Mouse (Mus musculus): ENCODE measurements around the gene Gpm6a. TPM values are rescaled to one million over a fixed set of nuclear protein-coding genes. Genes with fewer than 3 reads are reported as not detected.

Gpm6a gene
- total and polyA plus RNA-seq, 3 experiments, result not detected

DNA sequence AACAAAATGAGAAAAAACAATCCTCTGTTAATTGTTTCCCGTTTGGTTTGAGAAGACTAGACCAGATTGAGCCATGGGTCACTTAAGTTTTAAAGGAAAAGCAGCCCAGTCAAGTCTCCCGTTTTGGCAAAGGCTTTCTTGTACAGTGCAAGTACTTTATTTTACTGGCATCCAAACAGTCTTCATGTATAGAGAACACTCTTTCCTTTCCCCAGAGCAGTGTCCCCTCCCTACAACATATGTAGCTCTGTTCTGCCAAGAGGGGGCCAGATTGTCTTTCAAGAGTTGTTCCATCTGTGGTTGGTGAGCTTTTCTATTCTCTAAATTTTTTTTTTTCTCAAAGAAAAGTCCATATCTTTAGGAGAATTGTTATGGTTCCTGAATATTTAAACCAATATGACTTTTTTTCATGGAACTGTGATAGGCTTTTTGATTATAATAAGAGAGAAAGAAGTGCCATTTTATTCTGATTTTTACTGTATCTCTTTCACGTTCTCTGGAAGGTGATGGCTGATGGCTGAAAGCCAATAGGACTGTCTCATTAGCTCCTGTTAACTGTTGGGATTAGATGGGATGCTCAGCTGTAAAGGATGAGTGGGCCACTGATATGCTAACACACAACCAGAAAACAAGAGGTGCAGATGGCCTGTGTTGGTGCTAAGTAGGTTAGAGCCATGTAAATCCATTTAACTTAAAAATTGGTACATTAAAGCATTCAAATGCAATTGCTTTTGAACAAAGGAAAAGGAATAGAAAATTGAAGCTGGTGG is 37.4 kb downstream of the Gpm6a start:
- DNase-seq (ENCODE audit: low read depth, low spot score), result no peak
- Histone ChIP-seq H3K79me2 (ENCODE audit: control insufficient read depth, insufficient read depth, low read length, poor library complexity) (no peaks in the 10 kb centered on the region), H3K9ac (ENCODE audit: control insufficient read depth, low read depth, low read length, poor library complexity, severe bottlenecking) (no peak overlapping the region), H3K27ac (ENCODE audit: control insufficient read depth, low read depth, low read length) (no peak overlapping the region), H3K4me1 (ENCODE audit: control insufficient read depth in 1 of 2, insufficient read depth in 2 of 2, low read length in 2 of 2) (no peaks in the 10 kb centered on the region), H3K4me3 (ENCODE audit: control insufficient read depth in 1 of 2, insufficient read depth in 1 of 2, low read depth in 2 of 2, low read length in 2 of 2) (no peak overlapping the region), H3K27me3 (ENCODE audit: control insufficient read depth in 1 of 2, insufficient read depth in 2 of 2, low read length in 2 of 2) (no peaks in the 10 kb centered on the region), H3K9me3 (replicated peaks; ENCODE audit: insufficient read depth, low read length) (no peaks in the 10 kb centered on the region), H3K36me3 (ENCODE audit: control insufficient read depth in 1 of 2, insufficient read depth in 2 of 2, low read length in 2 of 2) (no peaks in the 10 kb centered on the region)
- TF ChIP-seq RCOR1 (IDR thresholded peaks at IDR 0.05; ENCODE audit: low read depth, low read length) (no peak), MYC (IDR thresholded peaks at IDR 0.05; ENCODE audit: low read depth, low read length) (no peak), POLR2AphosphoS5 (IDR thresholded peaks at IDR 0.05; ENCODE audit: borderline replicate concordance, low read depth, low read length) (no peak), ZNF384 (IDR thresholded peaks at IDR 0.05; ENCODE audit: low read depth, low read length) (no peak)

DNA sequence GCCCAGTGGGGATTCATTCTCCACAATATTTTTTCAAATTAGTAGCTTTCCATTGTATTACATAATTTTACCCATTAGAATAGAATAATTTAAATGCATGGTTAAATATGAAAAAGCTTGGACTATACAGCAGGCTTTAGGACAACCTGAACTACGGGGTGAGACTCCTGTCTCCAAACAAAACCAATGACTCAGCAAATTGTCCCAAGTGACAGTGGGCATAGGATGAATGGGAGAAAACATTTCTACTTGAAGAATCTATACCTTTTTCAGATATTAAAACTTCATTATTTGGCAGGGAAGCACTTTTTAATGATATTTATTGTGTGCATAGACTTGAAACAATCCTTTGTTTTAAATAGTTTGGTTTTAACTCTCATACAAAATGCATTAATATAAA is 41.0 kb downstream of the Gpm6a start:
- H3K36me3 ChIP-seq (ENCODE audit: control insufficient read depth in 1 of 2, insufficient read depth in 2 of 2, low read length in 2 of 2), result no peaks in the 10 kb centered on the region
- no peak overlapping the region for H3K9ac ChIP-seq (ENCODE audit: control insufficient read depth, low read depth, low read length, poor library complexity, severe bottlenecking)
- H3K9me3 ChIP-seq (replicated peaks; ENCODE audit: insufficient read depth, low read length), result no peaks in the 10 kb centered on the region
- no peaks in the 10 kb centered on the region for H3K79me2 ChIP-seq (ENCODE audit: control insufficient read depth, insufficient read depth, low read length, poor library complexity)
- H3K27me3 ChIP-seq (ENCODE audit: control insufficient read depth in 1 of 2, insufficient read depth in 2 of 2, low read length in 2 of 2), result no peaks in the 10 kb centered on the region
- no peak for DNase-seq (ENCODE audit: low read depth, low spot score)
- H3K4me3 ChIP-seq (ENCODE audit: control insufficient read depth in 1 of 2, insufficient read depth in 1 of 2, low read depth in 2 of 2, low read length in 2 of 2), result no peak overlapping the region
- TF ChIP-seq CHD1 (IDR thresholded peaks at IDR 0.05; ENCODE audit: low read depth, low read length) (no peak), ZNF384 (IDR thresholded peaks at IDR 0.05; ENCODE audit: low read depth, low read length) (no peak), MAX (IDR thresholded peaks at IDR 0.05; ENCODE audit: low read length) (no peak), POLR2AphosphoS2 (IDR thresholded peaks at IDR 0.05; ENCODE audit: low read length) (no peak), ETS1 (IDR thresholded peaks at IDR 0.05; ENCODE audit: low read depth, low read length) (no peak)
- no peaks in the 10 kb centered on the region for H3K4me1 ChIP-seq (ENCODE audit: control insufficient read depth in 1 of 2, insufficient read depth in 2 of 2, low read length in 2 of 2)
- H3K27ac ChIP-seq (ENCODE audit: control insufficient read depth, low read depth, low read length), result no peak overlapping the region

DNA sequence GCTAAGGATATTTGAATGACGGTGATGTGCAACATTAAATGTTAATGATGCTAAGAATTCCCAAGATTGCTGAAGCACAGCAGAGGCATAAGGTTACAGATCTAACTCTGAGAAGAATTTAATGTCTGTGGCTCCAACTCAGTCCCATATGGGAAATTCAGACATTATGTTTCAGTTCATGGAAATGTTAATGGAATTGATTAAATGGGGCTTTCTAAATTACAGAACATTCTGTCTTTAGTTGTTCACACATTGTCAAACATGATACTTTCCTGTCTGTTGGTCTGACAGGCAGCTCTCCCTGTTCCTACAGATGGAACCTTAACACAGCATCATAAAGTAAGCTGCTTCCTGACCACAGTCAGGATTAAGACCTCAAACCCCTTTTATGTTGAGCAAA is 47.8 kb downstream of the Gpm6a start:
- H3K4me3 ChIP-seq (ENCODE audit: control insufficient read depth in 1 of 2, insufficient read depth in 1 of 2, low read depth in 2 of 2, low read length in 2 of 2), result no peak overlapping the region
- H3K36me3 ChIP-seq (ENCODE audit: control insufficient read depth in 1 of 2, insufficient read depth in 2 of 2, low read length in 2 of 2), result no peaks in the 10 kb centered on the region

More for the DNA sequence above, 47.8 kb downstream of the Gpm6a start:
- DNase-seq (ENCODE audit: low read depth, low spot score), result no peak
- H3K9ac ChIP-seq (ENCODE audit: control insufficient read depth, low read depth, low read length, poor library complexity, severe bottlenecking), result no peak overlapping the region
- H3K4me1 ChIP-seq (ENCODE audit: control insufficient read depth in 1 of 2, insufficient read depth in 2 of 2, low read length in 2 of 2), result no peaks in the 10 kb centered on the region
- no peak overlapping the region for H3K27ac ChIP-seq (ENCODE audit: control insufficient read depth, low read depth, low read length)
- H3K9me3 ChIP-seq (replicated peaks; ENCODE audit: insufficient read depth, low read length), result no peaks in the 10 kb centered on the region
- TF ChIP-seq E2F4 (IDR thresholded peaks at IDR 0.05; ENCODE audit: borderline replicate concordance, low read depth, low read length) (no peak), MXI1 (IDR thresholded peaks at IDR 0.05; ENCODE audit: low read depth, low read length) (no peak), HCFC1 (IDR thresholded peaks at IDR 0.05; ENCODE audit: low read depth, low read length) (no peak), MAFK (IDR thresholded peaks at IDR 0.05; ENCODE audit: borderline replicate concordance, low read depth, low read length) (no peak), USF2 (IDR thresholded peaks at IDR 0.05; ENCODE audit: borderline replicate concordance in 1 of 2, insufficient read depth in 1 of 2, low read depth in 1 of 2, low read length in 2 of 2) (no peak), GABPA (IDR thresholded peaks at IDR 0.05; ENCODE audit: low read depth, low read length) (no peak), POLR2AphosphoS5 (IDR thresholded peaks at IDR 0.05; ENCODE audit: borderline replicate concordance, low read depth, low read length) (no peak), USF1 (IDR thresholded peaks at IDR 0.05; ENCODE audit: low read depth, low read length) (no peak), TBP (IDR thresholded peaks at IDR 0.05; ENCODE audit: low read depth, low read length) (no peak)
- no peaks in the 10 kb centered on the region for H3K79me2 ChIP-seq (ENCODE audit: control insufficient read depth, insufficient read depth, low read length, poor library complexity)
- no peaks in the 10 kb centered on the region for H3K27me3 ChIP-seq (ENCODE audit: control insufficient read depth in 1 of 2, insufficient read depth in 2 of 2, low read length in 2 of 2)

All from MEL (cell line).